Mouse (Mus musculus): Measurements from ENCODE around the gene Acaca.

- TF ChIP-seq CTCF (IDR thresholded peaks at IDR 0.05; ENCODE audit: borderline replicate concordance, insufficient read depth, low read length) = no peak
- no peak for TF ChIP-seq POLR2A (IDR thresholded peaks at IDR 0.05; ENCODE audit: low read depth, low read length)
Observed at GRCm38 (mm10) chr11:84332384-84332783, 202.9 kb downstream of the Acaca start.

All from embryonic fibroblast, embryonic 13.5 days (primary cell).